Mouse (Mus musculus) kidney, embryonic 15.5 days (tissue): ENCODE results near the gene Tpbg. TPM values are rescaled to one million over a fixed set of nuclear protein-coding genes. Genes with fewer than 3 reads are reported as not detected.
"Not testable (repeated sequence)": the region's sequence is repeated elsewhere in the genome, so short reads cannot be mapped to it uniquely, and the experiment has no call there.

Source experiments
- ATAC-seq: fragments of 200-750 bp; cut with Nextera tagmentation; replicated peaks from 2 replicates; pipeline ENCODE4 v1.8.0; 2017; ENCODE audit warnings: moderate TSS enrichment; ENCODE audit not compliant: low FRiP score
- H3K27ac ChIP-seq: fragments of 300-500 bp; sonication (generic); 2 replicates; pipeline ENCODE4 v1.5.1; 2015; ENCODE audit warnings: mild to moderate bottlenecking, inconsistent platforms
- H3K27me3 ChIP-seq: fragments of 300-500 bp; sonication (generic); 2 replicates; pipeline ENCODE4 v1.6.1; 2015; ENCODE audit warnings: inconsistent platforms
- H3K36me3 ChIP-seq: fragments of 300-500 bp; sonication (generic); 2 replicates; pipeline ENCODE4 v1.6.1; 2015; ENCODE audit warnings: inconsistent platforms
- H3K4me1 ChIP-seq: fragments of 300-500 bp; sonication (generic); 2 replicates; pipeline ENCODE4 v1.6.1; 2015; ENCODE audit warnings: inconsistent platforms
- H3K4me2 ChIP-seq: fragments of 300-500 bp; sonication (generic); 2 replicates; pipeline ENCODE4 v1.6.1; 2015; ENCODE audit warnings: moderate library complexity, mild to moderate bottlenecking, inconsistent platforms
- H3K4me3 ChIP-seq: fragments of 300-500 bp; sonication (generic); replicated peaks from 2 replicates; pipeline ENCODE4 v1.5.1; 2015; ENCODE audit warnings: mild to moderate bottlenecking, inconsistent platforms
- H3K9ac ChIP-seq: fragments of 300-500 bp; sonication (generic); 2 replicates; pipeline ENCODE4 v1.6.1; 2015; ENCODE audit warnings: mild to moderate bottlenecking, inconsistent platforms
- H3K9me3 ChIP-seq: fragments of 300-500 bp; sonication (generic); replicated peaks from 2 replicates; pipeline ENCODE4 v1.6.1; 2016; ENCODE audit warnings: inconsistent platforms
- WGBS: fragments of 180-500 bp; shearing (Covaris S2); methylation state at CpG from one replicate; pipeline ENCODE4 v1.1.7; 2015; ENCODE audit warnings: mixed read lengths; 5-methylcytosine and 5-hydroxymethylcytosine counted together
- polyA plus RNA-seq: library from polyadenylated mRNA; unstranded; fragments of >200 nt; fragmentation: Nextera tagmentation; extraction: Ambion mirVana; gene quantifications from 2 replicates; pipeline ENCODE4 v1.2.1, GENCODE M21; 2015

Gene Tpbg
- polyA plus RNA-seq = 25.5 and 25.7 TPM in 2 replicates

DNA sequence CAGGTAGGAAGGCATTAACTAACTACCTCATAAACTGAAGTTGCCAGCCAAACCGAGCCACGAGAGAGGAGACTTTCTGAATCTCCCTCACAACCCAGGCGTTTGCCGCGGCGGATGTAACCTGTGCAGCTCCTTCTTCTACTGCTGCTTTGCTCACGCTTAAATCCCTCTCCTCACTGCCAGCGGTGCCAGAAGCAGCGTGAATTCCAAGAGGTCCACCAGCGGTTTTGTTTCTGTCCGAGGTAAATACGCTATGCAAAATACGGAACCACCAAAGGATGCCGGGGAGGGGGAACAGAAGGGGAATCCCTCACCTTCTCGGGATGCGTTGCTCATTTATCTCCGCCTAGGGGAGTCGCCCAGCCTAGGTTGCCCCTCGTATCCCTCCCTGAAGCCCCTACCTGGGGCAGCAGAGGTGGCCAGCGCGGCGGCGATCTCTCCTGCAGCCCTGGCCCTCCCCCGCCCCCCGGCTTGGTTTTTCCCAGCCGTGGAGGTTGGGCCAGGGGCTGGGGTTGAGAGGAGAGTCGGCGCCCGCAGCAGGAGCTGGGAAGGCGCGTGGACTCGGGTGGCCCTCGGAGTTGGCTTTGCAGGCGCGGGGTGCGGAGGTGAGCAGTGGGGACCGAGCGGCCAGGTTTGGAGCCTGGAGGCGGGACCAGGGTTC, at the start of gene Tpbg:
TSS of gene Tpbg (plus strand) at position 30 of the 661 bp plus-strand sequence.
- peaks cover 17% of the 10 kb centered on the region for H3K4me1 ChIP-seq
- H3K9me3 ChIP-seq = no peaks in the 10 kb centered on the region
- ATAC-seq = peak; percentile 88
- 0 out of 2 replicates have a peak, but pooled peaks cover 3% of the 10 kb centered on the region for H3K36me3 ChIP-seq
- peak within 1 kb of the TSS; percentile 73 for H3K4me3 ChIP-seq
- H3K9ac ChIP-seq = peak within 1 kb of the TSS; percentile 72
- peaks cover 14% of the 10 kb centered on the region for H3K27me3 ChIP-seq
- WGBS = under 1% methylated on average over 39 of the region's 39 CpGs
- H3K27ac ChIP-seq = peak within 1 kb of the TSS; percentile 96
- H3K4me2 ChIP-seq = peak within 1 kb of the TSS; percentile 97

GRCm38 (mm10) chr9:85801986-85802385, 40.2 kb upstream of the Tpbg start:
- not testable (repeated sequence) for H3K27ac ChIP-seq, H3K36me3 ChIP-seq, H3K27me3 ChIP-seq, ATAC-seq, H3K4me2 ChIP-seq, H3K4me3 ChIP-seq, H3K9ac ChIP-seq, H3K9me3 ChIP-seq, H3K4me1 ChIP-seq
- 81% methylated on average over 2 of the region's 2 CpGs for WGBS

DNA sequence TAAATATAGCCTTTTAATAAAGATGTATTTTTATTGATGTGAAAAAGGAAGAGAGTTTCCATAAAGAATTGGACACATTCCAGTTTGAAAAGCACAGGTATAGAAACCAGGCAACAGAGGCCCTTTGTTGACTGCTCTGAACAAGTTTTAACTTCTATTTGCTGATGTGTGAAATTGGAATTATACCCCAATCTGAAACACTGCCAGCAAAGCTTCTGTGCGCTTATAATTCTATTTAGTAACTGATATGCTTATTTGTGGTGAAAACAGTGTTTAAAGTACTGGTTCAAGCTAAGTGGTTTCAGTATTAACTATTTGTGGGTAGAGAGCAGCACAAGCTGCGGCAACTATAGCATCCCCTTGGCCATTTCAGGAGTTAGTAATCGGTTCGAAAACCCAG, 39.6 kb upstream of the Tpbg start:
- no peak overlapping the region for H3K27ac ChIP-seq
- no peaks in the 10 kb centered on the region for H3K4me1 ChIP-seq
- H3K4me3 ChIP-seq = no peak overlapping the region
- ATAC-seq = no peak
- no peaks in the 10 kb centered on the region for H3K9me3 ChIP-seq
- H3K27me3 ChIP-seq = no peaks in the 10 kb centered on the region
- H3K36me3 ChIP-seq = no peaks in the 10 kb centered on the region
- no peak overlapping the region for H3K4me2 ChIP-seq
- no peak overlapping the region for H3K9ac ChIP-seq
- 88% methylated on average over 4 of the region's 4 CpGs for WGBS

DNA sequence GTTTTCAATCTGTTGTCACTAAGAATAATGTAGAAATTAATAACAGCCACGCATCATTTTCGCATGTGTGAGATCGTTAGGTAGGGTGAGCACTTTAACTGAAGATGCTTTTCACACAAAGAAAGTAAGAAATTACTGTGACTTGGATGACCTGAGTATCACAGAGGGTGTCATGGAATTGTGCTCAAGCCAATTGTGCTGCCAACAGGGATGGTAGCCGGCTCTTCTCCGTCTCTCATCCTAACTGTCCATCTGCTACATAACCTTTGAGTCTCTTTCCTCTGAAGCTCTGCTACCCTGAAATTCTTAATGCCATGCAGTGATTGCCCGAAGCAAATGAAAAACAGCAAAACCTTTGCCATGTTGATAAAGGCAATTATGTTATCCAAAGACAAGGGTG, 35.8 kb upstream of the Tpbg start:
- H3K27ac ChIP-seq = no peak overlapping the region
- no peak overlapping the region for H3K4me2 ChIP-seq
- no peak for ATAC-seq
- H3K4me3 ChIP-seq = no peak overlapping the region
- no peaks in the 10 kb centered on the region for H3K4me1 ChIP-seq
- H3K9ac ChIP-seq = no peak overlapping the region
- H3K27me3 ChIP-seq = no peaks in the 10 kb centered on the region
- no peaks in the 10 kb centered on the region for H3K9me3 ChIP-seq
- no peaks in the 10 kb centered on the region for H3K36me3 ChIP-seq
- 92% methylated on average over 6 of the region's 6 CpGs for WGBS

DNA sequence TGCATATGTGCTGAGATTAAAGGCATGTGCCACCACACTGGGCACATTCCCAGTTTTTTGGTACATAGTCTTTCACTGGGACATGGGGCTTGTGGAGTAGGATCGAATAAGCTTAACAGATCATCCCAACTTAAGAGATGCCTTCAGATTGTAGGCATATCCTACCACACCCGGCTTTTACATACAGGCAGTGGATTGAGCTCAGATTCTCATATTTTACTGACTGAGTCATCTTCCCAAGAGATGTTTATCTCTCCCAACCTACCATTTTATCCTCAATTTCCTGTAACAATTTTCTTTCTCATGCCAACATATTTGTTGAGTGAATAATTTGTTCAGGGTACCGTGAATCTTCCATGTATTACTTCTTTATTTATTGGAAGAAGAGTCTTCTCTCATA, 32.9 kb upstream of the Tpbg start:
- Histone ChIP-seq H3K36me3 (no peaks in the 10 kb centered on the region), H3K9ac (no peak overlapping the region), H3K4me3 (no peak overlapping the region), H3K27me3 (no peaks in the 10 kb centered on the region), H3K4me1 (no peaks in the 10 kb centered on the region), H3K27ac (no peak overlapping the region), H3K4me2 (no peak overlapping the region), H3K9me3 (no peaks in the 10 kb centered on the region)
- no peak for ATAC-seq
- WGBS = 89% methylated on average over 3 of the region's 3 CpGs

DNA sequence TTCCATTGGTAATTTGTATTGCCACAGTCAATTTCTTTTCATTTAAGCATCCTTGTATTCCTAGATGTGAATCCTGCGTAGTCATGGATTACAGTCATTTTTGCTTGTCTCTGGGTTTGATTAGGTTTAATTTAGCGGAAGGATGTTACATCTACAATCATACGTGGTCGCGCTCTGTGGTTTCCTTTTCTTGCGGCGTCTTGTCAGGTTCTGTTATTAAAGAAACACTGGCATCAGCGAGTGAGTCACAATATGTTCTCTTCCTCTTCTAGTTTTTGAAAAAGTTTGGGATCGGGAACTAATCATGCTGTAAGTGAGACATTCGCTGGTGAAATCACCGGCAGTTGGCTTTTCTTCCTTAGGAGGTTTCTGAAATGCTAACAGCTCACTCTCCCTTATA, 21.4 kb upstream of the Tpbg start:
- no peak for ATAC-seq
- Histone ChIP-seq H3K9me3 (no peaks in the 10 kb centered on the region), H3K27ac (no peak overlapping the region), H3K4me1 (no peaks in the 10 kb centered on the region), H3K36me3 (no peaks in the 10 kb centered on the region), H3K27me3 (no peaks in the 10 kb centered on the region), H3K4me2 (no peak overlapping the region), H3K4me3 (no peak overlapping the region), H3K9ac (no peak overlapping the region)
- 93% methylated on average over 11 of the region's 11 CpGs for WGBS

DNA sequence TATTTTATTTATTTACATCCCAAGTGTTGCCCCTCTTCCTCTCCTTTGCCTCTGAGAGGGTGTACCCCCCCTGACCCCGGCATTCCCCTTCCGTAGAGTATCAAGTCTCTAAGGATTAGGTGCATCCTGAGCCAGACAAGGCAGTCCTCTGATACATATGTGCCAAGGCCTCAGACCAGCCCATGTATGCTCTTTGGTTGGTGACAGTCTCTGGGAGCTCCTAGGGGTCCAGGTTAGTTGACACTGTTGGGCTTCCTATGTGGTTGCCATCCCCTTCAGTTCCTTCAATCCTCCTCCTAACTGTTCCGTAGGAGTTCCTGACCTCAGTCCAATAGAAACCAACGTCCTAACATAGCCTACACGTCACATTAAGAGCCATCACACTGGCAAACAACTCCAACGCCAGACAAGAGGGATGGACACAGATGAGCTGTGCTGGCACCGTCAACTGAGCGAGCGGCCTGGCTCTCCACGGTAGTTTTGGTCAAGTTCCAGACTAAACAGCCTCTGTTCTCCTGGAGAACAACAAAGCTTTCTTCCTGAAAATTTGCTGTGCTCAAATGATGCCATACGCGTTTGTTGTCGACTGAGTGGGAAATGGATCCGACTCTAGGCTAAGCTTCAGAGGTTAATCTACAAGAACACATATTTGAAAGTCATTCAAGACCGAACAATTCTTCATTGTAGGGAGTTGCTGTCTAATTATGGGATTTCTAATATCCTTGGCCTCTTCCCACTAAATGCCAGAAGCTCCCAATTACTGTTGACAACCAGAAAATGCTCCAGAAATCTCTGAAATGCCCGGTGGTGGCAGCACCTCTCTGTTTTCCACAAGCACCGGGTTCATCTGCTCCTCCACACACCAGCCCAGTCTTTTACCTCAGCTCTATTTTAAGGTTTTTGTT, 6.4 kb upstream of the Tpbg start:
- H3K27me3 ChIP-seq = peaks cover 4% of the 10 kb centered on the region; the same call in 1 of the 2 replicates
- no peak overlapping the region for H3K27ac ChIP-seq
- H3K9ac ChIP-seq = no peak overlapping the region
- 82% methylated on average over 17 of the region's 17 CpGs for WGBS
- H3K4me2 ChIP-seq = no peak overlapping the region
- H3K36me3 ChIP-seq = no peaks in the 10 kb centered on the region
- H3K4me1 ChIP-seq = no peaks in the 10 kb centered on the region
- no peaks in the 10 kb centered on the region for H3K9me3 ChIP-seq
- H3K4me3 ChIP-seq = no peak overlapping the region
- no peak for ATAC-seq

DNA sequence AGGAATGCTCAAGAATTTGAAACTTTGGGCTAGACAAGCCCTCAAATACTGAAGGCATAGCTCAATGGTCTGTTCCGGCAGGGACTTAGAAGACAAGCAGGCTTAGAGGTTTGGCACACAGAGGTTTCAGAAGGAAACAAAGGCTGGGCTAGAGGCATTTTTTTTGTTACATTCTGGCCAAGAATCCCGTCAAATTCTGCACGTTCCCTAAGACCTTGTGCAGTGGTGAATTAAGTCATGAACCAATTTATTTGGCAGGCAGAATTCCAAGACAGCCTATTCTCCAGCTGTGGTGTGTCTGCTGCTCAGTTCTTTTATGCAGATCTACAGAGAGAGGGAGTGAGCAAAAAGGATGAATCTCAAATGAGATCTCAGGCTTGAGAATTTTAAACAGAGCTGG, 2.6 kb upstream of the Tpbg start:
- Histone ChIP-seq H3K4me1 (peaks cover 14% of the 10 kb centered on the region), H3K27ac (no peak overlapping the region), H3K9ac (no peak overlapping the region), H3K4me2 (no peak overlapping the region), H3K9me3 (no peaks in the 10 kb centered on the region), H3K27me3 (peaks cover 12% of the 10 kb centered on the region), H3K4me3 (no peak overlapping the region), H3K36me3 (0 out of 2 replicates have a peak, but pooled peaks cover under 1% of the 10 kb centered on the region)
- ATAC-seq = no peak
- 69% methylated on average over 3 of the region's 3 CpGs for WGBS

DNA sequence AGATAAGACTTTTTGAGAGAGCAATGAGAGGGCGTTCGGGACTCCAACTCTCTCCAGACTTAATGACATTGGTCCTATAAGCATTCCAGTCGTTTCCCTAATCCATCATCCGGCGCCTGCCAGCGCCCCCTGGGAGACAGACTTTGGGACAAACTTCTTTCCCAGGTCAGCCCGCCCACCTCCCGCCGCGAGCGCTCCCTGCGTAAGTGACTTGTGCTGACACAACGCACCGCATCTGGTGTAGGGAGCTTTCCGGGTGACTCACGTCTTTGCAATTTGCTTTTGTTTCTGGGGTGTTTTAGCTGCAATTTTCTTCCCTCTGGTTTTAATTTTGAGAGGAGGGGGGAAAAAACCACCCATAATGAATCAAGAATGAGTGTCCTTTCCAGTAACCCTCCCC, 289 bp upstream of the Tpbg start:
- no peak; the same call in 1 of the 2 replicates for ATAC-seq
- WGBS = under 1% methylated on average over 16 of the region's 16 CpGs

GRCm38 (mm10) chr9:85843031-85843890, 1.1 kb downstream of the Tpbg start:
- peaks cover 17% of the 10 kb centered on the region for H3K4me1 ChIP-seq
- peak overlapping the region; percentile 96 for H3K27ac ChIP-seq
- H3K27me3 ChIP-seq = peaks cover 14% of the 10 kb centered on the region
- H3K4me3 ChIP-seq = peak overlapping the region; percentile 73
- under 1% methylated on average over 59 of the region's 65 CpGs for WGBS
- no peaks in the 10 kb centered on the region for H3K9me3 ChIP-seq
- ATAC-seq = peak; percentile 68
- H3K4me2 ChIP-seq = peak overlapping the region; percentile 97
- H3K36me3 ChIP-seq = peaks cover 7% of the 10 kb centered on the region; the same call in 1 of the 2 replicates
- H3K9ac ChIP-seq = peak overlapping the region; percentile 72

More for the DNA sequence above, 289 bp upstream of the Tpbg start:
- H3K4me1 ChIP-seq = peaks cover 17% of the 10 kb centered on the region
- peak overlapping the region; percentile 96 for H3K27ac ChIP-seq
- 0 out of 2 replicates have a peak, but pooled peaks cover 3% of the 10 kb centered on the region for H3K36me3 ChIP-seq
- peak overlapping the region; percentile 73 for H3K4me3 ChIP-seq
- H3K9me3 ChIP-seq = no peaks in the 10 kb centered on the region
- H3K27me3 ChIP-seq = peaks cover 14% of the 10 kb centered on the region
- H3K9ac ChIP-seq = peak overlapping the region; percentile 72
- H3K4me2 ChIP-seq = peak overlapping the region; percentile 97

- peaks cover 14% of the 10 kb centered on the region for H3K27me3 ChIP-seq
- peak; percentile 26; the same call in 1 of the 2 replicates for ATAC-seq
- peak overlapping the region; percentile 72 for H3K9ac ChIP-seq
- no peaks in the 10 kb centered on the region for H3K9me3 ChIP-seq
- peak overlapping the region; percentile 97 for H3K4me2 ChIP-seq
- H3K4me1 ChIP-seq = peaks cover 17% of the 10 kb centered on the region
- peak overlapping the region; percentile 73 for H3K4me3 ChIP-seq
- WGBS = 2% methylated on average over 80 of the region's 80 CpGs
- peaks cover 10% of the 10 kb centered on the region; the same call in 1 of the 2 replicates for H3K36me3 ChIP-seq
- H3K27ac ChIP-seq = peak overlapping the region; percentile 96
These were observed 1.9 kb downstream of the Tpbg start for GRCm38 (mm10) chr9:85843891-85844646.
